Mouse (Mus musculus) E14TG2a.4 (cell line): ENCODE measurements around the gene Olfr960.

Source experiments
- H3K27me3 ChIP-seq: 2 replicates; pipeline ENCODE4 v1.6.1; 2014; ENCODE audit warnings: low read length, control low read depth; ENCODE audit not compliant: insufficient read depth
- H3K36me3 ChIP-seq: 2 replicates; pipeline ENCODE4 v1.6.1; 2014; ENCODE audit warnings: low read length, control low read depth; ENCODE audit not compliant: insufficient read depth
- H3K4me1 ChIP-seq: replicated peaks from 2 replicates; pipeline ENCODE4 v1.6.1; 2014; ENCODE audit warnings: low read depth, low read length, control low read depth
- H3K4me3 ChIP-seq: replicated peaks from 2 replicates; pipeline ENCODE4 v1.5.1; 2014; ENCODE audit warnings: mild to moderate bottlenecking, low read length
- H3K9me3 ChIP-seq: 2 replicates; pipeline ENCODE4 v1.6.1; 2014; ENCODE audit warnings: low read length, control low read depth
- CTCF ChIP-seq: conservative IDR thresholded peaks from 2 replicates; pipeline ENCODE4 v1.5.1; 2014; ENCODE audit warnings: low read length
- NANOG ChIP-seq: IDR thresholded peaks from 2 replicates; pipeline ENCODE4 v1.6.1; 2014; ENCODE audit warnings: borderline replicate concordance, low read length, mixed read lengths
- POU5F1 ChIP-seq: IDR thresholded peaks from 2 replicates; pipeline ENCODE4 v1.6.1; 2014; ENCODE audit warnings: low read length, borderline replicate concordance

The Olfr960 gene

DNA sequence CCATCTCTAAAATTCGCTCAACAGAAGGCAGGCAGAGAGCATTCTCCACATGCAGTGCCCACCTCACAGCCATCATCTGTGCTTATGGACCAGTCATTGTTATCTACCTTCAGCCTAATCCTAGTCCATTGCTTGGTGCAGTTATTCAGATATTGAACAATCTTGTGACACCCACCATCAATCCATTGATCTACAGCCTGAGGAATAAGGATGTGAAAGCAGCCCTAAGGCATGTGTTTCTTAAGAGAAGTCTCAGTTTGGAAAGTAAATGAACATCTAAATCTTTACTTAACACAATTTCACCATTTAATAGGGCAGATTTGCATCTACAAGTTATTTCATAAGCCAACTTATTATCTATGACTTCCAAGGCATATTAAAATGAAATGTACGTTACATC, 48.5 kb downstream of the Olfr960 start:
- Histone ChIP-seq H3K27me3 (no peaks in the 10 kb centered on the region), H3K4me3 (no peak overlapping the region), H3K36me3 (no peaks in the 10 kb centered on the region), H3K4me1 (no peaks in the 10 kb centered on the region), H3K9me3 (peaks cover 19% of the 10 kb centered on the region)
- TF ChIP-seq NANOG (no peak), POU5F1 (no peak), CTCF (no peak)
